Mouse (Mus musculus) T-cell, adult 66 days (primary cell): ENCODE results near the gene Mettl9. TPM values are rescaled to one million over a fixed set of nuclear protein-coding genes. Genes with fewer than 3 reads are reported as not detected.

Experiments used
- total RNA-seq, 2 experiments: library from RNA; stranded (reverse); gene quantifications; 3 replicates in 1 of 2; 4 replicates in 1 of 2; pipeline ENCODE4 v1.2.4; 2023

Gene Mettl9
- 100 to 1,000 TPM; 121 to 132 TPM for total RNA-seq

GRCm38 (mm10) chr7:121033856-121034652 is at the start of gene Mettl9:
Gene Mettl9 (plus strand): TSS chr7:121034445.

GRCm38 (mm10) chr7:121074281-121074680 is 40.0 kb downstream of the Mettl9 start, which contains the start of gene Igsf6:
Gene Igsf6 (minus strand): TSS chr7:121074572.

GRCm38 (mm10) chr7:121081350-121081749 is 47.1 kb downstream of the Mettl9 start, which contains the start of gene Otoa:
Gene Otoa (plus strand): TSS chr7:121081650.

Other genes starting within 250 kb of the Mettl9 start
- not detected for gene Gm5737, start 222.1 kb upstream of the Mettl9 start, total RNA-seq
- 10 to 100 TPM; 13.4 to 13.5 TPM for gene Eef2k, start 191.6 kb upstream of the Mettl9 start, total RNA-seq
- gene Polr3e, start 116.7 kb upstream of the Mettl9 start, total RNA-seq: 10 to 100 TPM; 38.0 to 40.5 TPM
- 10 to 100 TPM; 22.6 to 22.9 TPM for gene Cdr2, start 52.1 kb upstream of the Mettl9 start, total RNA-seq
- gene Mfsd13b, start 51.9 kb upstream of the Mettl9 start, total RNA-seq: 1 to 10 TPM in 1 of 2 experiments, not detected in 1; 2.1 TPM
- gene Igsf6, start 40.1 kb downstream of the Mettl9 start, total RNA-seq: 1 to 10 TPM in 1 of 2 experiments, under 1 TPM in 1; 0.27 to 1.1 TPM
- 1 to 10 TPM; 5.4 to 7.2 TPM for gene Otoa, start 47.2 kb downstream of the Mettl9 start, total RNA-seq